In the genomic region with DNA sequence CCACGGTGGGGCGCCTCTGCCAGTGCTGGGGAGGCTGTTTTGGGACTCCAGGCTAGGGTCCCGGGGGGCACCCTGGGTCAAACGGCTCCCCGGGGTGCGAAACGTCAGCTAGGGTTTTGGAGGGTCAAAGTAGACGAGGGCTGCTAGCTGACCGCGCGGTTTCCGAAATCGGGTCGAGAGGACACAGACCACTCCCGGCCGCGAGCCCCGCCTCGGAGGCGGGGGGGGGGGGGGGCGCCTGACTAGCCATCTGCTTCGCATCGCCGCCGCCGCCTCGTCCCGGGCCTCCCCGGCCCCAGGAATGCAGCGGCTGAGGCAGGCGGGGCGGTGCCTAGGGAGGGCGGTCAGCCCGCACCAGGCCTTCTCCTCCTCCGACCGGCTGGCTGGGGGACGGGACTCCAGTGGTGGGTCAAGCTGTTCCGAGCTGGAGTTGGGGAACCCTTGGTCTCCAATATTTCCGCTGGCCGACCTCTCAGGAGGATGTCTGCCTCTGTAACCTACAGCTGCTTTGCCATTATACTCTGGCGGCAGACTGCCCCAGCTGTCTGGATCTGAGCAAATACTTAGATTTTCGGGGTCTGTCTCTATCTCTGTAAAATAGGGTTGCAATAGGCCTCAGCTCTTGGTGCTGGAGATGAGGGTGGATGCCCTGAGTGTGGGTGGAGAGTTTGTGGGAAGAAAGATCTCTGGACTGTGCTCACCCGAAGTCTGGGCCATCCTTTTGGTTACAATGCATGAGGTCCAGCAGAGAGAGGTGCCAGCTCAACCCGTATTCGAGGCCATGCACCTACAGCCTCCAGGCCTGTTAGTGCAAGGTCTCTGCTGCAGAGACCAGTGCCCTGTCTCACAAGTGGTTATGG, we compare ENCODE assay signal across 9 mouse cellular contexts. TPM values are rescaled to one million over a fixed set of nuclear protein-coding genes. Genes with fewer than 3 reads are reported as not detected.
DNase-seq lines count a peak whose midpoint lies in the region; ATAC-seq and TF ChIP-seq lines count a peak whose summit lies in the region.
"Had no signal": no experiment of that assay in that cellular context is flagged by ENCODE, and none has a peak within 500 bp of the region (broad histone marks: within the 10 kb centered on the region; RNA-seq: fewer than 3 reads in every experiment).

No protein-coding gene starts in this region.

- TF ChIP-seq POLR2A in ES-Bruce4 (IDR thresholded peaks at IDR 0.05; ENCODE audit: insufficient read depth, low read length), result no peak

- peaks cover 2% of the 10 kb centered on the region for H3K4me1 ChIP-seq in ES-Bruce4 (ENCODE audit: control insufficient read depth, insufficient read depth, low read length)
- peaks cover 19% of the 10 kb centered on the region for H3K4me1 ChIP-seq in embryonic facial prominence, embryonic 11.5 days (ENCODE audit: control insufficient read depth, insufficient read depth, low read length)
- H3K4me1 ChIP-seq in heart, embryonic 12.5 days (replicated peaks), result peaks cover 55% of the 10 kb centered on the region
- H3K4me1 ChIP-seq in kidney, embryonic 14.5 days (ENCODE audit: control insufficient read depth, insufficient read depth, low read length), result peaks cover 26% of the 10 kb centered on the region
- peaks cover 65% of the 10 kb centered on the region for H3K4me1 ChIP-seq in lung, embryonic 16.5 days (replicated peaks; ENCODE audit: control insufficient read depth, insufficient read depth, low read length)

- WGBS in embryonic facial prominence, embryonic 11.5 days, result under 1% methylated on average over 39 of the region's 45 CpGs
- 4% methylated on average over 39 of the region's 45 CpGs for WGBS in heart, embryonic 12.5 days
- WGBS in kidney, embryonic 14.5 days, result 3% methylated on average over 36 of the region's 45 CpGs
- WGBS in lung, embryonic 16.5 days, result 4% methylated on average over 38 of the region's 45 CpGs

- H3K36me3 ChIP-seq in ES-Bruce4 (ENCODE audit: control insufficient read depth, insufficient read depth, low read length, poor library complexity, severe bottlenecking), result no peaks in the 10 kb centered on the region
- H3K36me3 ChIP-seq in embryonic facial prominence, embryonic 11.5 days (replicated peaks; ENCODE audit: control insufficient read depth, insufficient read depth, low read depth, low read length), result no peaks in the 10 kb centered on the region; the same call in none of the 2 replicates
- H3K36me3 ChIP-seq in heart, embryonic 12.5 days, result peaks cover 5% of the 10 kb centered on the region
- H3K36me3 ChIP-seq in kidney, embryonic 14.5 days (ENCODE audit: control insufficient read depth, insufficient read depth, low read length), result peaks cover 10% of the 10 kb centered on the region
- H3K36me3 ChIP-seq in lung, embryonic 16.5 days (ENCODE audit: control insufficient read depth, insufficient read depth, low read length), result no peaks in the 10 kb centered on the region

- no peak for TF ChIP-seq CTCF in ES-Bruce4 (IDR thresholded peaks at IDR 0.05; ENCODE audit: low read depth, low read length)

- ATAC-seq in embryonic facial prominence, embryonic 11.5 days (replicated peaks; ENCODE audit: insufficient number of reproducible peaks, low FRiP score, low TSS enrichment, low read depth), result peak; percentile 45
- ATAC-seq in heart, embryonic 12.5 days (ENCODE audit: insufficient number of reproducible peaks, low FRiP score), result peak; percentile 51
- ATAC-seq in kidney, embryonic 14.5 days (ENCODE audit: low FRiP score, low TSS enrichment), result peak; percentile 69
- peak; percentile 83 for ATAC-seq in lung, embryonic 16.5 days (ENCODE audit: low read depth)

- peak; percentile 72 for DNase-seq in embryonic facial prominence, embryonic 11.5 days (ENCODE audit: low spot score)
- DNase-seq in testis, postnatal 10 days (ENCODE audit: low spot score), result peak; percentile 76
- no peak for DNase-seq in left cerebral cortex, adult 18-20 months (ENCODE audit: low spot score in 2 of 2)
- DNase-seq in left cerebral cortex, postnatal 4 days, result no peak

- no peak overlapping the region for H3K27ac ChIP-seq in ES-Bruce4 (ENCODE audit: insufficient read depth, low read length)
- peak overlapping the region; percentile 94 for H3K27ac ChIP-seq in embryonic facial prominence, embryonic 11.5 days (replicated peaks; ENCODE audit: low read depth, low read length)
- peak overlapping the region; percentile 77 for H3K27ac ChIP-seq in heart, embryonic 12.5 days (ENCODE audit: poor library complexity, severe bottlenecking)
- H3K27ac ChIP-seq in kidney, embryonic 14.5 days (ENCODE audit: low read depth, low read length), result peak overlapping the region; percentile 82
- H3K27ac ChIP-seq in lung, embryonic 16.5 days (ENCODE audit: low read length), result peak overlapping the region; percentile 97

- H3K27me3 ChIP-seq in ES-Bruce4 (ENCODE audit: control insufficient read depth, insufficient read depth, low read length, poor library complexity, severe bottlenecking), result peaks cover 20% of the 10 kb centered on the region
- peaks cover 36% of the 10 kb centered on the region for H3K27me3 ChIP-seq in embryonic facial prominence, embryonic 11.5 days (ENCODE audit: control insufficient read depth, insufficient read depth, low read length)
- peaks cover 65% of the 10 kb centered on the region for H3K27me3 ChIP-seq in heart, embryonic 12.5 days (replicated peaks)
- peaks cover 49% of the 10 kb centered on the region for H3K27me3 ChIP-seq in kidney, embryonic 14.5 days (ENCODE audit: control insufficient read depth, insufficient read depth, low read length)
- H3K27me3 ChIP-seq in lung, embryonic 16.5 days (ENCODE audit: control insufficient read depth, insufficient read depth, low read depth, low read length), result peaks cover 33% of the 10 kb centered on the region

- intact Hi-C loops in left cerebral cortex, postnatal 4 days (cut with DNase I), result no loop called here

- peak overlapping the region; percentile 87 for H3K4me2 ChIP-seq in embryonic facial prominence, embryonic 11.5 days (ENCODE audit: low read depth, low read length)
- peak overlapping the region; percentile 78 for H3K4me2 ChIP-seq in heart, embryonic 12.5 days
- H3K4me2 ChIP-seq in kidney, embryonic 14.5 days (replicated peaks; ENCODE audit: low read depth, low read length), result peak overlapping the region; percentile 87
- H3K4me2 ChIP-seq in lung, embryonic 16.5 days (ENCODE audit: low read depth, low read length), result peak overlapping the region; percentile 85

- H3K4me3 ChIP-seq in ES-Bruce4 (ENCODE audit: low read depth, low read length), result peak overlapping the region; percentile 38
- H3K4me3 ChIP-seq in embryonic facial prominence, embryonic 11.5 days (ENCODE audit: low read depth, low read length), result peak overlapping the region; percentile 79
- H3K4me3 ChIP-seq in heart, embryonic 12.5 days, result peak overlapping the region; percentile 64
- H3K4me3 ChIP-seq in kidney, embryonic 14.5 days (ENCODE audit: low read length), result peak overlapping the region; percentile 65
- peak overlapping the region; percentile 76 for H3K4me3 ChIP-seq in lung, embryonic 16.5 days (ENCODE audit: low read length)

- TF ChIP-seq EP300 in ES-Bruce4 (IDR thresholded peaks at IDR 0.05; ENCODE audit: insufficient read depth, low read depth, low read length), result no peak

- no peak overlapping the region for H3K9ac ChIP-seq in ES-Bruce4 (ENCODE audit: low read depth, poor library complexity, severe bottlenecking)
- H3K9ac ChIP-seq in embryonic facial prominence, embryonic 11.5 days (replicated peaks; ENCODE audit: low read length), result peak overlapping the region; percentile 94
- peak overlapping the region; percentile 83 for H3K9ac ChIP-seq in heart, embryonic 12.5 days
- peak overlapping the region; percentile 87 for H3K9ac ChIP-seq in kidney, embryonic 14.5 days (ENCODE audit: low read depth, low read length)
- H3K9ac ChIP-seq in lung, embryonic 16.5 days (ENCODE audit: low read length), result peak overlapping the region; percentile 94

- no peaks in the 10 kb centered on the region for H3K9me3 ChIP-seq in ES-Bruce4 (replicated peaks; ENCODE audit: control insufficient read depth, insufficient read depth, low read length, poor library complexity, severe bottlenecking)
- no peaks in the 10 kb centered on the region for H3K9me3 ChIP-seq in embryonic facial prominence, embryonic 11.5 days (replicated peaks; ENCODE audit: control insufficient read depth, low read length)
- H3K9me3 ChIP-seq in heart, embryonic 12.5 days (replicated peaks), result no peaks in the 10 kb centered on the region
- H3K9me3 ChIP-seq in kidney, embryonic 14.5 days (ENCODE audit: control insufficient read depth, low read length), result no peaks in the 10 kb centered on the region
- H3K9me3 ChIP-seq in lung, embryonic 16.5 days (ENCODE audit: control insufficient read depth, low read length), result no peaks in the 10 kb centered on the region
- H3K9me3 ChIP-seq: megakaryocyte, embryonic 14.5 days had no signal

RNA-seq across cellular contexts. Expression of a gene that starts 1.5 kb away (rescaled TPM):
- 5.8 and 6.5 TPM in 2 replicates for polyA plus RNA-seq in ES-Bruce4 (2011; ENCODE audit: insufficient read depth, insufficient read length, low read depth, missing spikeins)
- polyA plus RNA-seq in embryonic facial prominence, embryonic 11.5 days (2014; fragmentation: Nextera tagmentation; extraction: Ambion mirVana), result 13.5 and 15.3 TPM in 2 replicates
- 15.8 and 17.4 TPM in 2 replicates for polyA plus RNA-seq in heart, embryonic 12.5 days (2016; fragmentation: Nextera tagmentation; extraction: Ambion mirVana)
- 17.2 and 19.6 TPM in 2 replicates for polyA plus RNA-seq in kidney, embryonic 14.5 days (2014; fragmentation: Nextera tagmentation; extraction: Ambion mirVana)
- polyA plus RNA-seq in lung, embryonic 16.5 days (2015; fragmentation: Nextera tagmentation; extraction: Ambion mirVana), result 12.4 and 13.9 TPM in 2 replicates
- 1 to 10 TPM; 3.5 to 3.6 TPM for total RNA-seq in left cerebral cortex, adult 18-20 months (2021)
- total RNA-seq in left cerebral cortex, postnatal 4 days (2021), result 1 to 10 TPM; 5.6 to 6.3 TPM

RNA-seq across cellular contexts. Expression of a gene that starts 34.4 kb away (rescaled TPM):
- not detected in 2 replicates for polyA plus RNA-seq in ES-Bruce4 (2011; ENCODE audit: insufficient read depth, insufficient read length, low read depth, missing spikeins)
- polyA plus RNA-seq in embryonic facial prominence, embryonic 11.5 days (2014; fragmentation: Nextera tagmentation; extraction: Ambion mirVana), result not detected in 2 replicates
- not detected in 2 replicates for polyA plus RNA-seq in heart, embryonic 12.5 days (2016; fragmentation: Nextera tagmentation; extraction: Ambion mirVana)
- polyA plus RNA-seq in kidney, embryonic 14.5 days (2014; fragmentation: Nextera tagmentation; extraction: Ambion mirVana), result not detected in 2 replicates
- polyA plus RNA-seq in lung, embryonic 16.5 days (2015; fragmentation: Nextera tagmentation; extraction: Ambion mirVana), result not detected in 2 replicates
- 1 to 10 TPM; 2.9 to 3.6 TPM for total RNA-seq in left cerebral cortex, adult 18-20 months (2021)
- 1 to 10 TPM; 3.9 to 4.3 TPM for total RNA-seq in left cerebral cortex, postnatal 4 days (2021)

RNA-seq across cellular contexts. Expression of a gene that starts 39.1 kb away (rescaled TPM):
- 40.2 and 44.0 TPM in 2 replicates for polyA plus RNA-seq in ES-Bruce4 (2011; ENCODE audit: insufficient read depth, insufficient read length, low read depth, missing spikeins)
- polyA plus RNA-seq in embryonic facial prominence, embryonic 11.5 days (2014; fragmentation: Nextera tagmentation; extraction: Ambion mirVana), result 48.0 and 58.1 TPM in 2 replicates
- 42.7 and 44.4 TPM in 2 replicates for polyA plus RNA-seq in heart, embryonic 12.5 days (2016; fragmentation: Nextera tagmentation; extraction: Ambion mirVana)
- polyA plus RNA-seq in kidney, embryonic 14.5 days (2014; fragmentation: Nextera tagmentation; extraction: Ambion mirVana), result 42.6 and 70.3 TPM in 2 replicates
- polyA plus RNA-seq in lung, embryonic 16.5 days (2015; fragmentation: Nextera tagmentation; extraction: Ambion mirVana), result 59.0 and 62.8 TPM in 2 replicates
- 100 to 1,000 TPM in 1 of 2 experiments, 10 to 100 TPM in 1; 96.9 to 103 TPM for total RNA-seq in left cerebral cortex, adult 18-20 months (2021)
- 10 to 100 TPM; 86.2 to 95.3 TPM for total RNA-seq in left cerebral cortex, postnatal 4 days (2021)

RNA-seq across cellular contexts. Expression of a gene that starts 39.6 kb away (rescaled TPM):
- polyA plus RNA-seq in ES-Bruce4 (2011; ENCODE audit: insufficient read depth, insufficient read length, low read depth, missing spikeins), result not detected in 2 replicates
- 1.7 and 2.0 TPM in 2 replicates for polyA plus RNA-seq in embryonic facial prominence, embryonic 11.5 days (2014; fragmentation: Nextera tagmentation; extraction: Ambion mirVana)
- polyA plus RNA-seq in heart, embryonic 12.5 days (2016; fragmentation: Nextera tagmentation; extraction: Ambion mirVana), result 1.5 and 1.7 TPM in 2 replicates
- 2.7 and 2.9 TPM in 2 replicates for polyA plus RNA-seq in kidney, embryonic 14.5 days (2014; fragmentation: Nextera tagmentation; extraction: Ambion mirVana)
- 4.1 and 4.5 TPM in 2 replicates for polyA plus RNA-seq in lung, embryonic 16.5 days (2015; fragmentation: Nextera tagmentation; extraction: Ambion mirVana)
- 1 to 10 TPM; 8.9 to 9.1 TPM for total RNA-seq in left cerebral cortex, adult 18-20 months (2021)
- 1 to 10 TPM; 6.8 to 7.1 TPM for total RNA-seq in left cerebral cortex, postnatal 4 days (2021)

Comparison
In these comparisons a context has a peak if more than half of its experiments do, and no peak if none do; other contexts are left out.
1. DNase-seq: peak in embryonic facial prominence, embryonic 11.5 days (single experiment) and testis, postnatal 10 days (single experiment); none in left cerebral cortex, adult 18-20 months (0 of 2) and left cerebral cortex, postnatal 4 days (single experiment).
2. Peak in every context shown above with its lines, with median percentiles within 50 percentile points of each other: H3K4me3 ChIP-seq, ATAC-seq and H3K4me2 ChIP-seq.